Mouse (Mus musculus): ENCODE results near the gene R3hdm2. TPM values are rescaled to one million over a fixed set of nuclear protein-coding genes. Genes with fewer than 3 reads are reported as not detected.

The R3hdm2 gene
- 10 to 100 TPM; 16.7 to 63.5 TPM for polyA plus RNA-seq (2012; fragmentation: generic; extraction: Trizol)

DNA sequence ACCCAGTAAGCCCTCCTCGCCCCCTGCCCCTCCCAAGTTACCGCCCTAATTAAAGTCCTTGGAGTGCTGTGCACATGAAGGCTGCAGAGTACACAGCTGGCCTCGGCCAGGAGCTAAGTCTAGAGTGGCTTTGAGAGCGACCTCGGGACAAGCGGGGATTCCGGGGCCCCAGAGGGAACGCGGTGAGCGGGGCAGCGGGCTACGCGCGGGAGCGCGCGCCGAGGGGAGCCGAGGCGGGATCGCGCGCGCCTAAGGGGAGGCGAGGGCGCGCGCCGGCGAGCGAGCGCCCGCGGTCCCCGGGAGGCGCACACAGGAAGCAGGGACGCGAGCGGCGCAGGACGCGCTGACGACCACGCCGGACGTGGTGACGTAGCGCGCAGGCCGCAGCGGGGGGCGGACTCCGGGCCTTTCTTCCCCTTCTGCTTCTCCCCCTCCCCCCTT, at the start of gene R3hdm2:
Gene R3hdm2, plus strand, starts transcription at position 77 of the 441 bp plus-strand sequence.

DNA sequence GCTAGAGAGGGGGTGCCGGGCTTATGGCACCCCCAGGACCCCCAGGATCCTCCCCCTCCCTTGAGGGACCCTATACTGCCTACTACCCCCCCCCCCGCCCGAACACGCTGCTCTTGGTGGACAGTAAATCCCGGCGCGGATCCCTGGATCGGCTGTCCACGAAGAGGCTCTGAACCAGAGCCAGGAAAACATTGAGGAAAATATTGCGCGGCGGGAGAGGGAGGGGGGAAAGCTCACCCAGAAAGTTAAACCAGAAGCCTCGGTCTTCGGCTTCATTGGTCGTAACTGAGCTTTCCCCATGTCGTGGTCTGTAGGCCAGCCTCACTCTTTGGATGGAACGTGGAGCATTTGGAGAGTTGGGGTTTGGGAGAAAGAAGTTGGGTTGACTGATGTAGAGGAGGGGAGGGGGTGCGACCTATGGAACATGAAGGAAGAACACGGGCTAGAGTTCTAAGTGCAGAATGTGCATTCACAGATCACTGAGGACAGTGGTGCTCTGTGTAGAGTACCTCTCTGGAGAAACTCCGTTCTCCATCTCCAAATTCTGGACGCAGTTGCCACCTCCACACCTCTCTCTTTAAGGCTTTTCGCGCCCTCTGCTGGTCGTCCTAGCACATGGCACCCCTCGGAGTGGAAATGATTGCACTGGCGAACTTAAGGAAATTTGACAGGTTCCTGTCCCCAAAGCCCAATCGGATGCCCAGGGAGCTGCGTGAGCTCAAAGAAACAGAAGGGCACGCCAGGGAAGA, 38.1 kb upstream of the R3hdm2 start, which contains the start of gene Gli1:
Gene Gli1, minus strand, starts transcription at position 84 of the 749 bp plus-strand sequence.

DNA sequence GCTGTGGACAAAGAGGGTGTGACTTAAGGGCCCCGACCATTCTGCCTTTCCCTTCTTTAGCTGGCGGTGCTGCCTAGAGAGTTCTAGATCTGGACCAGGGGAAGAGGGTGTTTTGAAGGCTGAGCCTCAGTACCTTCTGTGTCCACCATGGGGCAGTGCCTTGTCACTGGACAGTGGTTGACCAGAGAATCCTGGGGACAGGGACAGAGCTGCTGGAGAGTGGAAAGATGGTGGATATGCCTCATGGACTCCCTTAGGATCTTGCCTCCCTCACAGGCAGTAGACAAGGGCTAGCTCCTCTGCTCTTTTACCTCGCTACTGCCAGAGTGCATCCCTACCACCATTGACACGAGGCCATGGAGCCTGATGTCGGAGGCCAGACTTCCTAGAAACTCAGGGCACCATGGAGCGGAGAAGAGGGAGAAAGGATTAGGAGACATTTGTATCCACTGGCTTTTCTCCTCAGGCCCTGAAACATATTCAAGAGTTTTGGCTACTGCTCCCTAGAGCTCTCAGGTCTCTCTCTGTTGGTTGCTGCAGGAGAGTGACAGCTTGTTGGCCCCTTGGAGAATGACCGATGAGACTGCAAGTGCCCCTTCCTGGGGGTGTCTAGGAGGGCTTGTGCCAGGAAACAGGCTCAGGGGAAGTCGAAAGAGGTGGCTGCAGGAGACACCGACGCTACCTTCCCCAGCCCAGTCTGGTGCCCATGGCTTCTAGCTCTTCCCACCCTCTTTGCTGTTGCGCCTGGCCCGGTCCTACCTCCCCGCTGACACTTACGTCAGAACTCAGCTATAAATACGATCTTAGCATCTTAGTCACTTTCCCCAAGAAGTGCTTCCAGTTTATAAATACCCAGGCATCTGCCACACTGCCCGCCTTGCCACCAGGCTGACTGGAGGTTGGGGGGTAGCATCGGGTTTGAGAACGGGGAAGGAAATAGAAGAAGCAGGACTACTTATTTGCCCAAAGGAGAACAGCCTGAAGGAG, 25.9 kb upstream of the R3hdm2 start, which contains the start of gene Inhbe:
Gene Inhbe, minus strand, starts transcription at position 503 of the 987 bp plus-strand sequence.

DNA sequence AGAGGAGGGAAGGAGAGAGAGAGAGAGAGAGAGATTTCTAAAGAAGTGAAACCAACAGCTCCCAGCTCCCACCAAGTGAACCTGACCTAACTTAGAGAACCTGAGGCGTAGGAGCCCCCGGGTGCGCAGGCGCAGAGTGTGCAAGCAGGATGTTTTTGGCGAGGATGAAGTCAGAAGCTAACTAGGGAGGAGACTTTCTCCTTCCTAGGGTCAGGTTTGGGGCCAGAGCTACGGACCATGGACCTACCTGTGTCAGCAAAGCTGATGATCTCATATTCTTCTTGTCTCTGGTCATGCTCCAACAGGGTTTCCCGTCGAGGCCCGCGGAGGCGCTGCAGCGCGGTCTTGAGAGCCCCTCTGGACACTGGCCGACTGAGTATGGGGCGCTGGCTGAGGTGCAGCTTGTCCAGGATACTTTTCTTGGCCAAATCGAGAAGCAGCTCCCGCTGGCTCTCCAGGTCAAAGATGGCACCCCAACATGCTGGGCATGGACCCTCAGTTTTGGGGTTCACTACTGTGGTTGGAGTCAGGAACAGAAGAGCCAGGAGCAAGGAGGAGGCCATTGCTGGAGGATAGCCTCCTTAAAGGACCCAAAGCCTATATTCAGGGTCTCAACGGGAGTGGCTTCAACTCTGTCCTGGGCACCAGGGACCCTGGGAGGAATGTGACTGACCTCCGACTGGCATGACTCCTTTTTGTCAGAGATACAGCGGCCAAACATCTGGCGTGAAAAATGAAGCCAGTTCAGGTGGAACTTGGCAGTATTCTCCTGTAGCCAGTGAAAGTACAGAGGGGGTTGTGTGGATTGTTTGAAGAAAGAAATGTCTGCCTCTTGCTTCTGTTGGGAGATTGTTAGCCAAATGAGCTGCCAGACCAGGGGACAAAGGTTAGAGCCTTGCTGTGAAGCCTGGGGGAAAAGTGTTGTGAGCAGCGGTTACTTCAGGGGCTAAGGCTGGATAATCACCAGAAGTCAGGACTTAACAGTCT, 10.0 kb upstream of the R3hdm2 start, which contains the start of gene Inhbc:
Gene Inhbc, minus strand, starts transcription at position 598 of the 987 bp plus-strand sequence.

DNA sequence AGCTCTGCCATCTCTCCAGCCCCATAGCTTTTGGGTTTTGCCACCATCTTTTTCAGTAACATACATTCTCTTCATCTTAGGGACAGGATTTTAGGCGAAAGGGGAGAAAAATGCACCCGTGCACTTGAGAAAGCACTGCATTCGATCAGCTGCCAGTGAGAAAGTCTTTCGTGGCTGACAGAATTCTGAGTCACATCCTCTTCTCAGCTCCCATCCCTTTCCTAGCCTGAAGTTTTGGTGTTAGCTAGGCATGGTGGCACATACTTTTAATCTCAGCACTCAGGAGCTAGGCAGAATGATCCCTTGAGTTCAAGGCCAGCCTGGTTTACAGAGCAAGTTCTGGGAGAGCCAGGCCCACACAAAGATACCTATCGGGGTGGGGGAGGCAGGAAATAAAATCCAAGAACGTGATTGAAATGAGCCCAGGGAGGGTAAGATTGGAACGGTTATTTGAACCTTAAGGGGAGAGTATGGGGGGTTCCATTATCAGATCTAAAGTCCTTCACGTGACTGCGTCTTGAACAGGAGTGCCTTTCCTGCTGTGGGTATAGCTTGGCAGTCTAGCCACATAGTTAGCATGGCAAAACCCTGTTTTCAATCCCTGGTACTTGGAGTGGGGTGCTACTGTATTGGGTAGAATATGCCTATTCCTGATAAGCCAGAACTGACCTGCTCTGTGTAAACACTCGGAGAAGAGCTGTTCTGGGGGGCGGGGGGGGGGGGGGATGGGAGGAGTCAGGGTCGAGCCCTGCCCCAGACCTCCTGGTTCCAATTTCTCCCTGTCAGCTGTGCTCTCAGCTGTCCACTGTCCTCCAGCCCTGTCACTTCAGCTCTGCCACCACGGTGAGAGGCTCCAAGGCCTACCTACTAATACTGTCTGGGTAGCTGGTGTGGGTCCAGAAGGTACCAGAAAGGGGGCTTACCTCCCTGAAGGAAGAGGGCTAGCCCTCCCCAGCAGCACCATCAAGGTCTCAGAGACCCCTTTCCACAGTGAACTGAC, 121.1 kb downstream of the R3hdm2 start, which contains the start of gene Stac3:
Gene Stac3, plus strand, starts transcription at position 793 of the 1,000 bp plus-strand sequence.

DNA sequence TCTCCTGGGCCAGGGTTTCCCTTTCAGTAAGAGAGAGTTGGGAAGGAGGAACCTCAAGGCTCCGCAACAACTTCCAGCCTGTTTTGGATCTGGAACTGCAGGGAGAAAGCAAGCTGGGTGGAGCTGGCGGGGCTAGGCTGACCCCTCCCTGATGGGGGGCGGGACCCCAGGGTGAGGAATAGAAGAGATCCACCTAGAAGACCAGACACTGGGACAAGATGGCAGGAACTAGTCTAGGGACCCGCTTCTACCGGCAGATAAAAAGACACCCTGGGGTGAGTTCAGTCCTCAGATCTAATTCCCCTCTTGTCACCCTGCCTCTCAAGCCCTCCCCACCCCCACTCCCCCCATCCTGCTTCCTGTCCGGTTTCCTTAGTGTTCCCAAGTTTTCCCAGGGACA, 134.6 kb downstream of the R3hdm2 start, which contains the start of gene Ndufa4l2:
Gene Ndufa4l2, plus strand, starts transcription at position 204 of the 400 bp plus-strand sequence.

DNA sequence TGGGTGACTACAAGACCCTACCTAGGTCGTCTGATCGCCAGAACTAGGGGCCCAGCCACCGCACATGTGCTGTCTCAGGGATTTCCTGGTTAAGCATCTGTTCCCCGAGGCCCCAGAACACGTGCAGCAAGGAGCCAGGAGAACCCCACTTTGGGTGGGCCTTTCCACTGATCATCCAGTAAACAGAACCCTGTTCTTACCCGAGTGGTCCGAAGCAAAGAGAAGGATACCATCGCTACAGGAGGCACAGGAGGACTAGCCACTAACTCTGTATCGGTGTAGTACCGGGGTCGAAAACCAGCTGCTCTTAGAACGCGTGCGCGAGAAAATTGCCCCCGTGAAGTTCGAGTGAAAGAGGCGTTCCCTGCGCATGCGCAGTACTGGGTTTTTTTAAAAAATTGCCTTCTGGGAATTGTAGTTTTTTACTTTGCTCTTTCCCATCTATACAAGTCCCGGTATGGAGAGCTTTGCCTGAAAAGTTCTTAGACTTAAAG, 142.0 kb downstream of the R3hdm2 start, which contains the start of gene Shmt2:
Gene Shmt2, minus strand, starts transcription at position 357 of the 494 bp plus-strand sequence.

DNA sequence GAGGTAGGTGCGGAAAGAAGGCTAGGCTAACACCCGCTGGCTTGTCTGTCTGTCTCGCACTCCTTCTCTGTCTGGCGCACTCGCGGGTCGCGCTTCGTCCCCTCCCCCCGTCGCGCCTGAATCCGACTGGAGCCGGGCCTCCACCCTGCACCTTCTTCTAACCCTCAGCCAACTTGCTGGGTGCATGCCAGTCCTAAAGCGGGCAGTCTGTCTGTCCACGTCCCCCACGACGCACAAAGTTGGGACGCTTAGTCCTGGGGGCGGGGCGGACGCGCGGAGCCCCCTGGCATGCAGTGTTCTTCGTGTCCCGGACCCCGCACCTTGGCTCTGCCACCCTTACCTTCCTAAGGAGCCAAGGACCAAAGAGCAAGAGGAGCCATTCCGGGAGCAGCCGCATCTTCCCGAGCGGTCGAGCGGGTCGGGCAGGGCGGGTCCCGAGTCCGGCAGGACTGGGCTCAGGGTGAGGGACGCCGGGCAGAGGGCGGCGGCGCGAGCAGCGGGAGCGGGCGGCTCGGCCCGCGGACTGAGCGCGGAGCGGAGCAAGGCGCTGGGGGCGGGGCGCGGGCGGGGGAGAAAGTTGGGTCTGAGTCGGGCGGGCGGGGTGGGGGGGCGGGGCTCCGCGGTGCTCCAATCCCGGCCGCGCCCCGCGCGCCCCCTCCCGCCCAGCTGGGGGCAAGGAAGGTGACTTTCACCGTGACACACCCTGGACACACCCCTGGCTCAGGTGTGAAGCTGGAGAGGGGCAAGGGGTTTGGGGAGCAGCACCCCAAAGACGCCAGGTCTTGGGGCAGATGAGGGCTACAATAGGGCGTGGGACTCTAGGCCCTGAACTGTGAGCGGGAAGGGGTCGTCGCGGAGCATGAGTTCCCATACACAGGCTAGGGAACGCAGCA, 154.2 kb downstream of the R3hdm2 start, which contains the start of gene Nxph4:
Gene Nxph4, minus strand, starts transcription at position 524 of the 893 bp plus-strand sequence.

Other genes starting within 250 kb of the R3hdm2 start
- 10 to 100 TPM in 1 of 2 experiments, 1 to 10 TPM in 1; 4.1 to 18.6 TPM for gene B4galnt1, start 215.1 kb upstream of the R3hdm2 start, polyA plus RNA-seq (2012; fragmentation: generic; extraction: Trizol)
- gene Slc26a10, start 199.7 kb upstream of the R3hdm2 start, polyA plus RNA-seq (2012; fragmentation: generic; extraction: Trizol), result under 1 TPM; 0.14 to 0.66 TPM
- gene Arhgef25, start 190.2 kb upstream of the R3hdm2 start, polyA plus RNA-seq (2012; fragmentation: generic; extraction: Trizol), result 100 to 1,000 TPM in 1 of 2 experiments, 10 to 100 TPM in 1; 23.6 to 137 TPM
- 10 to 100 TPM; 26.0 to 79.0 TPM for gene Dtx3, start 184.6 kb upstream of the R3hdm2 start, polyA plus RNA-seq (2012; fragmentation: generic; extraction: Trizol)
- 10 to 100 TPM in 1 of 2 experiments, 1 to 10 TPM in 1; 9.1 to 33.4 TPM for gene Pip4k2c, start 168.7 kb upstream of the R3hdm2 start, polyA plus RNA-seq (2012; fragmentation: generic; extraction: Trizol)
- gene Kif5a, start 117.0 kb upstream of the R3hdm2 start, polyA plus RNA-seq (2012; fragmentation: generic; extraction: Trizol), result under 1 TPM; 0.02 to 0.37 TPM
- 100 to 1,000 TPM; 146 to 282 TPM for gene Dctn2, start 114.0 kb upstream of the R3hdm2 start, polyA plus RNA-seq (2012; fragmentation: generic; extraction: Trizol)
- gene Mbd6, start 91.3 kb upstream of the R3hdm2 start, polyA plus RNA-seq (2012; fragmentation: generic; extraction: Trizol), result 10 to 100 TPM in 1 of 2 experiments, 1 to 10 TPM in 1; 7.6 to 30.7 TPM
- gene Mars, start 68.5 kb upstream of the R3hdm2 start, polyA plus RNA-seq (2012; fragmentation: generic; extraction: Trizol), result 100 to 1,000 TPM in 1 of 2 experiments, 10 to 100 TPM in 1; 60.5 to 213 TPM
- under 1 TPM; 0.32 to 0.46 TPM for gene Arhgap9, start 58.4 kb upstream of the R3hdm2 start, polyA plus RNA-seq (2012; fragmentation: generic; extraction: Trizol)
- under 1 TPM; 0.19 to 0.21 TPM for gene Gli1, start 38.4 kb upstream of the R3hdm2 start, polyA plus RNA-seq (2012; fragmentation: generic; extraction: Trizol)
- gene Inhbe, start 25.9 kb upstream of the R3hdm2 start, polyA plus RNA-seq (2012; fragmentation: generic; extraction: Trizol), result not detected
- gene Inhbc, start 9.9 kb upstream of the R3hdm2 start, polyA plus RNA-seq (2012; fragmentation: generic; extraction: Trizol), result not detected
- gene Stac3, start 121.4 kb downstream of the R3hdm2 start, polyA plus RNA-seq (2012; fragmentation: generic; extraction: Trizol), result 1 to 10 TPM in 1 of 2 experiments, under 1 TPM in 1; 0.35 to 1.3 TPM
- gene Ndufa4l2, start 134.6 kb downstream of the R3hdm2 start, polyA plus RNA-seq (2012; fragmentation: generic; extraction: Trizol), result under 1 TPM; 0.23 to 0.73 TPM
- gene Shmt2, start 142.1 kb downstream of the R3hdm2 start, polyA plus RNA-seq (2012; fragmentation: generic; extraction: Trizol), result 100 to 1,000 TPM in 1 of 2 experiments, 10 to 100 TPM in 1; 59.7 to 274 TPM
- 1 to 10 TPM; 1.7 to 2.9 TPM for gene Nxph4, start 154.2 kb downstream of the R3hdm2 start, polyA plus RNA-seq (2012; fragmentation: generic; extraction: Trizol)
- gene Lrp1, start 240.8 kb downstream of the R3hdm2 start, polyA plus RNA-seq (2012; fragmentation: generic; extraction: Trizol), result 100 to 1,000 TPM in 1 of 2 experiments, 10 to 100 TPM in 1; 76.0 to 618 TPM